Mouse (Mus musculus) heart, postnatal 10 days (tissue): ENCODE data around the gene Grik3. TPM values are rescaled to one million over a fixed set of nuclear protein-coding genes. Genes with fewer than 3 reads are reported as not detected.
A peak's percentile ranks its signal among the peaks of the same experiment; 100 is the strongest.

Source experiments
- DNase-seq, 2 experiments: peaks; one replicate each; pipeline ENCODE4 v3.0.0; 2021
- intact Hi-C: fragments of 180-260 bp; cut with DNase I; formaldehyde crosslinking; loops from one replicate; pipeline ENCODE4 v1.15.1; 2025
- total RNA-seq, 2 experiments: library from RNA; stranded (reverse); gene quantifications; 2 replicates each; pipeline ENCODE4 v1.2.3; 2021

The Grik3 gene
- total RNA-seq, 2 experiments from 2014 or later, result 0.10 TPM; not detected in 1

DNA sequence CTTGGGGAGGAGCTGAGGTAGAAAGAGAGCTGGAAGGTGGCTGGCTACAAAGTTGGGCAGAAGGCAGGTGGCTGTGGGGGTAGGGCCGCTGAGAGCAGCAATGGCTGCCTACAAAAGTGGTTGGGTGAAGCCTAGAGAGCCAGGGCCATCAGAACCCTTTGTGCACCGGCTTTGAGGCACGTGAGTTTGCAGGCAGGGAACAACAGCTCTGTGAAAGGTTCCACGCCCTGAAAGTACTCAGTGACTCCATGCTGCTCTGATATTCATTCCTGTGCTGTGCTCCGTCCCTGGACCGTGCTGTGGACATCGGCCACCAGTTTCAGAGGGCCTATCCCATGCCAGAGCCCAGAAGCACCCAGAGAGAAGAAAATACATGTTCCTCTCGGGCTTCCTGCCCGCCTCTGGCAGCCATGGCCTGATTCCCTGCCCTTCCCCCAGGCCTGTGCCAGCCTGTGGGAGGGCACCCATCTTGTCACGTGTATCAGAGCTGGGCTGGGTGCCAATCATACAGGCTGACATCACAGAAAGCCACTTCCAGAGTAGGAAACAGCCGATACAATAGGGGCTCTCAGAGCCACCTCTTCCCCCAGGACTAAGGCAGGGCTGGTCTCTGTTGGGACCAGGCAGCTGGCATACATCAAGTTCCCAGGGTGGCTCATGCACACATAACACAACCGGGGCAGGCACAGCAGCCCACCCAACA, 212.3 kb downstream of the Grik3 start:
- intact Hi-C loops, result loop anchor here (5.0 to 10.0 kb wide), 2 partner anchors 60 to 208 kb away; partner anchors contain the start of gene Grik3
- DNase-seq, result peak; percentile 88

DNA sequence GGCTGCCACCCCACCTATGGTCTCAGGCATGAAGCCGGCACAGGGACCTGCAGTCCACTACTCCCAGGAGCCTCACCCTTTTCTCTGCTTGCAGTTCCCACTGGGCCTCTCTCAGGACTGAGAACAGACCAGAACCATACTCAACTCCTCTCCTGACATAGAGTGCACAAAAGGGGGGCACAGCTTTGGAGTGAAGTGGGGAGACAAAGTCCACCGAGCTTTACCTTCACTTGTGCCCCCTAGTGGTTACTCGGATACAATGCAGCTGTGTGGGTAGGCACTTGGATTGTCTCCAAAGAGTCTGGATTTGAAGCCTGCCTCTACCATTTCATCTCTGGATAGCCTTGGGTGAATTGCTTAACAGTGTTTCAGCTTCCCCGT, 212.8 kb downstream of the Grik3 start:
- intact Hi-C loops, result loop anchor here (5.0 to 10.0 kb wide), 2 partner anchors 61 to 208 kb away; partner anchors contain the start of gene Grik3
- DNase-seq, result peak; percentile 36 to 55

DNA sequence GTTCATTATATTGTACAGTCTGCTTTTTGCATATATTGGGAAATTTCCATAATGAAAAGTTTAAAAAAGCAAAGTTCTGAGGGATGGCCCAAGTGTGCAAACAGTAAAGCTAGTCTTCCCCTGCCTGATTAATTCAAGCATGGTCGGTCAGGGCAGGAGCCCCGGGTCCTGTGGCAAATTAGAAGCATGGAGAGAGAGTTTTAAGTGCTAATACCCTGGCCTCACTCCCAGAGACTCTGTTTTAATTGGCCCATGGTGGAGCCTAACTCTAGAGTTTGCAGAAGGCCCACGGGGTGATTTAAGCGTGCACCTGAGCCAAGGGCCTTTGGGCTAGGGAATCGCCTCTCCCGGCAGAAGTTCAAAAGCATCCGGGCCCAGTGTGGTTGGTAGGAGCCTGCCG, 215.2 kb downstream of the Grik3 start:
- intact Hi-C loops, result loop anchor here (10.0 kb wide), 1 partner anchor 211 kb away; the partner anchor contains the start of gene Grik3
- no peak for DNase-seq

DNA sequence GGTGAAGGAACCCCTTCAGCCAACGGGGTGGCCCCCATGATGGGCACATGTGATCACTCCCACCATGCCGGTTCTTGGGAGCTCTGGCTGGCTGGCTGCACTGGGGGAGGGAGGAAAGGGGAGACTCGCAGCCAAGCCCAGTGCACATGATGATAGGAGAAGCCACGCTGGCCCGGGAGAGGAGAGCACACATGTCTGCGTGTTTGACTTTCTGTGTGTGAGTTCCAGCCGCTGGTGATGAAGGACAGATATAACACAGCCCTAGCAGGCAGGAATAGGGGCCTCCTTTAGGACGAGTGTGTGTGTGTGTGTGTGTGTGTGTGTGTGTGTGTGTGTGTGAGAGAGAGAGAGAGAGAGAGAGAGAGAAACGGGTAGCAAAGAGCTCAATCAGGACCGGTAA, 219.2 kb downstream of the Grik3 start:
- DNase-seq, result peak; percentile 3 to 18
- intact Hi-C loops, result loop anchor here (10.0 kb wide), 1 partner anchor 215 kb away; the partner anchor contains the start of gene Grik3

DNA sequence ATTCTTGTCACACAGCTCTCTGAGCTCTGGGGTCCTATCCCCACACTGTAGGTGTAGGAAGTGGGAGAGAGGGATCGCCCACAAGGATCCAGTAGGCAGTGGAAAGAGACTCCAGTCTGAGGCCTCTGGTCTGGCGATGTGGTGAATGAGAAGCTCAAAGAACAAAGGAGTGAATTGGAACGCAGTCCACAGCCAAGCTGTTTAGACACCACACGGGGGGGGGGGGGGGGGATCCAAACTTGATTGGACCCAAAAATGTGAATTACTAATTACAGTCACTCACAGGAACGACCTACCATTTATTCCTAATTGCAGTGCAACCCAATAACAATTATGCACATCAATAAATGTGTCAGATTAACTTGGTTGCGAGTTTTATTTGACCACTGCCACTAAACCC, 227.4 kb downstream of the Grik3 start:
- DNase-seq, result no peak
- intact Hi-C loops, result no loop called here

DNA sequence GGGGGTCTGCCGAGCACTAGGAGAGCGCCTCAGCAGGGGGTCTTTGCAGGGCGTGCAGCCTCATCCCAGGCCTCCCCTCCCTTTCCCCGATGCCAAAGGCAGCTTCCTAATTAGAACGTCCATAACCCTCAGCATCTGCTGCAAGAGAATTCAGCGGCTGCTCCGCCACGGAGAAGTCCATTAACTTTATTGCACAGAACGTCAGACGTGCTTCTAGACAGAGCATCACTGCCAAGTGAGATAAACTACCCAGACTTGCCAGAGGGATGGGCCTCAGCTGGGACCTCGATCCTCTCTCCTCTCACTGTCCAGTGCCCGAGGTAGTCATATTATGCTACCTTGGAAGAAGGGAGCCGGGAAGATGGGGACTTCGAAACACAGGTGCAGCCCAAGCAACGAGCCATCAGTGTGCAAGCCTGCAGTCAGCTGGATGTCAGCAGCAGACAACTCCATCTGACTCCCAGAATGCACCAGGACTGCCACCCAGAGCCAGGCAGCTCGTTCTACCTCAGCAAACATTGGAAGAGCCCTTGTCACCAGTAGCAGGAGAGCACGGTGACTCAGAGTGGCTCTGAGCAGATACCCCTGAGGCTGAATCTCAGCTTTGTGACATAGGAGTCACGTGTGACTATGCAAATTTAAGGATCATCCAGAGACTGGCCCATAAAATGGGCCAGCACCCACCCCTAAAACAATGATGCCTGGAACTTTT, 228.1 kb downstream of the Grik3 start:
- intact Hi-C loops, result no loop called here
- DNase-seq, result no peak

DNA sequence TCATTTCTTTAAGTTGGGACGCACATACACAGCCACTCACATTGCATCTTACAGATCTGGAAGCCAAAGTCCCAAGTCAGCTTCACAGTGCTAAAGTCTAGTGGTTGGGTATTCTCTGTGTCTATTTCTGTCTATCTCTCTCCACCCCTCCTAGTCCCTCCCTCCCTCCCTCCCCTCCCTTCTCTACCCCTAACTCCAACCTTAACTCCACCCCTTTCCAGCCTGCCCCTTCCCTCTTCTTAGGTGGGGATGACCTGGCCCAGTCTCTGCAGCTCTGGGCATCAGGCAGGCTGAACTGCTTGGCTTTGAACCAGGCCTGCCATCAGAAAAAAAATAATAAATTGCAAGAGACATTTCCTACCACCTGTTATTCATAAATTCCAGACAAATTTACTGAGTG, 235.7 kb downstream of the Grik3 start:
- DNase-seq, result no peak
- intact Hi-C loops, result no loop called here

DNA sequence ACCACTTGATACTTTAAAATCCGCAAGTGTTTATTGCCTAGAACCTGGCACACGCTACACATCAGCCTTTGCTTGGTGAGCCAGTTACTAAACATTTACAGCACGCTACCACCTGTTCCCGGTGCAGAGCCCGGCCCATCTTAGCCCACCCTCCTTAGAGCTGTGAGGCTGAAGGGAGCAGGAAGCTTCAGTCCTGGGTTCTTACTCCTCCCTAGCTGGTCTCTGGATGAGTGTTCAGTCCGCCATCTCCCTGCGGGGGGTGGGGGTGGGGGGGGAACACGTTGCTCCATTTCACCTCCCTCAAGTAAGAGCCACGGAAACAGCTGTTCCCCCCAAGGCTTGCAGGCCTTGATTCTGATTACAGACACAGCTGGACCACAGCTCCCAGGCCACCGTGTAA, 236.5 kb downstream of the Grik3 start:
- DNase-seq, result no peak
- intact Hi-C loops, result no loop called here

DNA sequence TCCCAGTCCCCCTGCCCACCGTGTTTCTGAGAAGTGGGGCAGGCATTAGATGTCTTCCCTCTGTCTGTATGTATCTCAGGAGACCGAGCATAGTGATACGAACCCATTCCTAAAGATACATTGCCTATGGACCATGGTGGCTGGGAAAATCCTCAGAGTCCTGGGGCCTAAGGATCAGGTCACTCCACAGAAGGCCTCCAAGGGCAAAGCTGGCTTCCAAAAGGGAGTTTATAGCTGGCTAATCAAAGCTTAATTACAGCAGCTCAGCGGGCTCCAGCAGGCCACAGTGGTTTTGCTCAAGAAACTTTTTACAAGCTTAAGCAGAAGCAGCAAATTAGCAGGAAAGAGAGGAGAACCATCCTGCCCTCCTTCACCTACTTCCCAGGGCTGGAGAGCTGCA, 237.1 kb downstream of the Grik3 start:
- DNase-seq, result no peak
- intact Hi-C loops, result no loop called here

DNA sequence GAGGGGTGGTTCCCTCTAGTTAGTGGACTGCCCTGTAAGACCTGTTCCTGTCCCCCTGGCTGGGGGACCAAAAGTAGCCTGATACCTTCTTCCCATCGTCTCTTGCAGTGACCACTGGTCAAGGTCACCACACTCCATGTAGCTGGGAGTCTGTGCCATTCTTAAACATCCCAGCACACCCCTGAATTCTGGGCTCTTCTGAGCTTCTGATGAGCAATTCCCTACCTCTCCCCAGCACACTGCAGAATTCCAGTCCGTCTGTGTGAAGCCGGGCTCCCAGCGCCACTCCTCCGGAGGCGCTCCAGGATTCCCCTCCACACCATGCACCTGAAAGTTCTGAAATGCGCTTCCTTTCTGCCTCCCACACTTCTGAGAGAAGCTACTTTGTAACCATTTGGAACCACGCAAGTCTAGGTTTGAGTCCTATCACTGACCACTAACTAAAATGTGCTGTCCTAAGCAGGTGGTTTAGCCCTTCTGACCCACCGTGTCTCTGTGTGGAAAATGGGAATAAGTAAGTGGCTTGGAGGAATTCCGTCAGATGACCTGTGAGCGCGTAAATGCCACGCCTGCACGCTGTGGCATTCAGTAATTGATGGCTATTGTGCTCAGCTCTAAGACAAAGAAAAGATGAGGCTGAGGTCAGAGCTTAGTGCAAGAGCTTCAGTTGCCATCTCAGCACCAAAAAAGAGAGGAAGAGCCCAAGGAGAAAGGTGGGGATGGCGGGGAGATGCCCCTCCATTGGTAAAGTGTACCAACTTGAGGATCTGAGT, 237.8 kb downstream of the Grik3 start:
- DNase-seq, result no peak
- intact Hi-C loops, result no loop called here

DNA sequence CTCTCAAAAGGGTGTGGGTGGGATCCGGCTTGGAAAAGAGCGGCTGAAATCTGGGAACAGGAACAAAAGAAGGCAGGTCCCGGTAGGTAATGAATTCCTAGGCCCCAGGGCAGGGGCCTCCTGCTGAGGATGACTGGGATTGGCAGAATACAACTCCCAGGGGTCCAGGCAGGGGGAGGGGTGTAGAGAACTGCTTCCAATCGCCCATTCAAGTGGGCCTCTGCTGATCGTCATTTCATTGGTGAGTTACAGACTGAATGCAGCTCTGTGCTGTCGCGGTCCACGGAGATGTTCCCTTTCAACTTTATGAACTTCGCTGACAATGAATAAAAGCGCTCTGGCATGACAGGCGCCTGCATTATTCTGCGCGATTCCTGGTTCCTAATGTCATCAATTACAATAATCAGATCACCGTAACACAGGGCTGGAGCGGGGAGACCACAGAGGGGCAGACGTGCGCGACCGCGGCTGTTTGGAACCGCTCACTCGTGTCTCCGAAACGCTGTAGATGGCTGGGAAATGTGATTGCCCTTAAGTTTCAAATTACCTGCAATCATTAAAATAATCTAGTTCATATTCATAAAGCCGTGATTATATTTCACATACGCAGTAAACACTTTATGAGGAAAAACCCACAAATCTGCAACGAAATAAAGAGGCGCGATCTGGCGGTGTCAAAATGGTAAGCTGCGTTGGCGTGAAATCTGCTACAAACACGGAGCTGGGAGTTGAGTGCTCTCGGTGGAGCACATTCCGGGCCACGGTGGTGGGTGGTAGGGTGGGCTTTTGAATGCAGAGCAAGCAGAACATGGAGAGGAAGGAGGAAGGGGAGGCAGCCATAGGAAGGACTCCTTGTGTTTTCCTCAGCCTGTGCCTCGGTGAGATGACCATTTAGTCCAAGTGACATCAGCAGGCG, 239.1 kb downstream of the Grik3 start:
- DNase-seq, result no peak
- intact Hi-C loops, result no loop called here

DNA sequence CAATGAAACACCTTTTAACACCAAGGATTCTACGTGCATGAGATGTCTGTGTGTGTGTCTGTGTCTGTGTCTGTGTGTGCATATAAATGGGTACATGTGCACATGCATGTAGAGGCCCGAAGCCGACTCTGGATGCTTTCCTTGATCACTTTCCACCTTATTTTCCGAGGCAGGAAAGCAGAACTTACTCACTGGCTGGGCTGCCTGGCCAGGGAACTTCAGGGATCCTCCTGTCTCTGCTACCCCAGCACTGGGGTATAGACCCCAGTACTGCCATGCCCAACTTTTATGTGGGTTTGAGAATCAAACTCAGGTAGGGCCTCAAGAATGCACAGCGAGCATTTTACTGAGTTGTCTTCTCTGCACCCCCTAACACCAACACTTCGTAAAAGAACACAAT, 240.3 kb downstream of the Grik3 start:
- DNase-seq, result no peak
- intact Hi-C loops, result no loop called here

DNA sequence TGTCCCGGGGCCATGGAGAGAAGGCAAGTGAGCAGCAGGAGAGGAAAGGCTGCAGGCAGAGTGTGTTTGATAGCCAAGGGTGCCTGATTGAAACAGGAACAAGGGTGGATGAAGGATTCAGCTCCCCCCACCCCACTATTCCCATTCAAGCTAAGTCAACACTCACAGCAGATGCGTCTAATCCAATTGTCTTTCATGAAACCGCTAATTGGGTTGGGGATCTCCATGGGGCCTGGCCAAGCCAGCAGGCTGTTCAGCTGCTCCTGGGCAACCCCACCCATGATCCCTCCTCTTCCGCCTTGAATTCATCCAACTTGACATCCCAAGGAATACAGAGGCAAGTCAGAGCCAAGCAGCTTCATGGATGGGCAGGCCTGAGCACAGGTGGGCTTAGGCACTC, 246.3 kb downstream of the Grik3 start:
- intact Hi-C loops, result no loop called here
- no peak for DNase-seq

DNA sequence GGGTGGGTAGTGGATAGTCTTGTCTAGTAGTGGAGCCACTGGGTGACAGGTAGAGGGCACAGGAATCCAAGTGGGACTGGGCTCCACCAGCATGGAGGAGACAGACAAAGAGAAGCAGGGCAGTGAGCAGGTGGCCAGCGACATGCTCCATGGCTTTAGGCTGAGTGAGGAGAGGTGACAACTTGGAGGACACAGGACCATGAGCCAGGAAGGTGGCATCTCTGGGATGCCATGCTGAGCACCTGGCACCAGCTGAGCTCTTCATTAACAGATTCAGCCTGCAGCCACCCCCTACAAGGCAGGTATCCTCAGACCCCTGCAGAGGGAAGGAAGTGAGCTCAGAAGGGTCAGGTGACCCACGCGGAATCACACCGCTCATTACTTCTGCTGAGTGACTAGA, 248.3 kb downstream of the Grik3 start:
- intact Hi-C loops, result no loop called here
- DNase-seq, result no peak

DNA sequence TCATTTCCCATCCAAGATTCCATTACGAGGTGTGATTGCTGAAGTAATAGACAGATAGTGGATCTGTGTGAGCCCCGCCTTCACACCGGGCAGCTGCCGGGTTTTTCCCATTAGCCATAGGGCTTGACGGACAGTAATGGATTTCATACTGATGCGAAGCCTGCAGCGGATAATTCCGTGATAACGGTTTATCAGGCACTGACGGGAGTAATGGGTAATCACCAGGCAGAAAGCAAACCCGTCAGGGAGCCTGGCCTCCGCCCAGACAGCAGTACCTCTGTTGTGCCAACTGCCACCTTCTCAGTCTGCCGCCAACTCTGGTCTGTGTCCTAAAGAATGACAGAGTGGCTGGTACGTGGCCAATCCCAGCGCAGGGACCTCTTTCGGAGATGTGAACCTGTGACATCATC, 251.7 kb downstream of the Grik3 start:
- no peak for DNase-seq
- intact Hi-C loops, result no loop called here

DNA sequence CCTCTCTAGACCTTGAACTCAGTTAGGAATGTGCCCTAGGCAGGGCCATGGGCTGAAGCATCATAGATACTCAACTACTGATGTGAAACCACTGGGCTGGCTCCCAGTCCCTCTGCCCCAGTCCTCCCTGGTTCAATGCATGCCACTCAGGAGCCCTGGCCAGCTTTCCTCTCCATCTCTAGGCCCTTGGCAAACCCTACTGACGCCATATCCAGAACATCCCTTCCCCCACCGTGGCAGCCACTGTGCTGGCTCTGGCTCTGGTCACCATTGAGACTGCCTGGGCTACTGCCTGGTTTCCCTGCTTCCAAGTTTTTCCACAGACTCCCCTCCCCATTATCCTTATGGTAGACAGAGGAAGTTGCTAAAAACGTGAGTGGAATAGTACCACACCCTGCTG, 255.4 kb downstream of the Grik3 start:
- DNase-seq, result no peak

DNA sequence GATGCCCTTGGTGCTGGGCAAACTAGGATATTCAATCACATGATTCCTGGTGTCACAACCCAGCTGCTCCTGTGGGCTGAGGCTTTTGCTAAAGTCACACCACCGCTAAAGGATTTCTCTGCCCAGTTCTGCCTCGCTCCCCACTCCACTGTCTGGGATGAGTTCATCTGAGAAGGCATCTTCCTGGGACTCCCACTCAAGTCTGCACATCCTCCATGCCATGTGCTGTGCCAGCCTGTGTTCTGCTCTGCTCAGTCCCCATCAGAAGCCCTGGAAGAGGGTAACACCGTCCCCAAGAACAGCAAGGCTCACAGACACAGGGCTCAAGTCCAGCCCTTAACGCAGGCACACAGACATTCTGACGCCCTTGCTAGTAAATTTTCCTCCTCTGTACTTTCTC, 265.9 kb downstream of the Grik3 start:
- intact Hi-C loops, result no loop called here
- no peak for DNase-seq

More for the DNA sequence above, 255.4 kb downstream of the Grik3 start:
- intact Hi-C loops, result no loop called here

DNA sequence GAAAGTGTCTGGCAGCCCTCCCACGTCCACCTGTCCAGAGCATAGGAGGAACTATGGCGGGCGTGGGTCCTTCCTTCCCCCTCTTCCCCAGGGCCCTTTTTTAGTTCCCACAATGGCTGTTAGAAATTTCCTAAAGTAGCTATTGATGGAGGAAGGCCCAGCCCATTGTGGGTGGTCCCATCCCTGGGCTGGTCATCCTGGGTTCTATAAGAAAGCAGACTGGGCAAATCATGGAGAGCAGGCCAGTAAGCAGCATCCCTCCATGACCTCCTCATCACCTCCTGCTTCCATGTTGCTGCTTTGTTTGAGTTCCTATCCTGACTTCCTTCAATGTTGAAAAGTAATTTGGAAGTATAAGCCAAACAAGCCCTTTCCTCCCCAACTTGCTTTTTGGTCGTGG, 269.8 kb downstream of the Grik3 start:
- intact Hi-C loops, result no loop called here
- no peak for DNase-seq

DNA sequence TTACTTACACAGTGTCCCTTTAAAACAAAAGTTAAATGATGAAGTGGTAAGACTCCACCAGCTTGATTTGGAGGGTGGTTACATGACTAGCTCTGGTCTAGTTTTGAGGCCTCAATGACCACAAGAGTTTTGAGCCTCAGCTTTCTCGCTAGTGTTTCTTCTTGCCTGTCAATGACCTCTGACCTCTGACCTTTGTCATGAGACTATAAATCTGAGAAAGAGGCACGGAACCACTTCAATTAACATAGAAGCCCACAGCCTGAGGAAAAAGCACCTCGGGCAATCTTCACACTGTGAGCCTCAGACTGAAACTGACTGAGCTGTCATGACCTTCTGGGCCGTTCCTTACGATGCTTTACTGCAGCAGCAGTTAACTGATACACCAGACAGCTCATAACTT, 272.6 kb downstream of the Grik3 start:
- intact Hi-C loops, result no loop called here
- DNase-seq, result no peak
